In the genomic region with DNA sequence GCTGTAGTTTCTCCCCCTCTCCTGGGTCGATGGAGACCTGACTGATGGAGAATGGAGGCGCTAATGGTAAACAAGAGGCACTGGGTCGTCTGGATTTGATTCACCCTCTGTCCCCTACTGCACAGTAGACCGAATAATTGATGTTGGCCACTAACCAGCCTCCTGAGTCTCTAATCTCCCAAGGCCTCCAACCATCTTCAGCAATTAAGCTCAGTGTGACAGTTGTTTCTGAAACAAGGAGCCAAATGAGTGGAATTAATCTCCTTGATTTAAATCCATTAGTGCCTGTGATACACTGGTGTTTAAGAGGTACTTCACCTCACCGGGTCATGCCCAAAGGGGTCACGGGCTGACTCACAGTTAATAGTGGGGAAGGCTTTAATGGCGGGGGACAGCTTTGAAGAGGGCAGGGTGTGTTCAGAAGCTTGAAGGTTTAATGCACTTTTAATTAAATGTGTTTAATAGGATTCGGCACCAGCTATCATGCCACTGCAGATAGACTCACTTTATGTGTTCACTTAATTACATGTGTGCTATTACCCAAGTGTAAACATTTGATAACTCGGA, we compare ENCODE assay signal across 14 mouse cellular contexts.
DNase-seq lines count a peak whose midpoint lies in the region; ATAC-seq lines count a peak whose summit lies in the region.
"Had no signal": no experiment of that assay in that cellular context is flagged by ENCODE, and none has a peak within 500 bp of the region (broad histone marks: within the 10 kb centered on the region; RNA-seq: fewer than 3 reads in every experiment).

No protein-coding gene starts in this region.

- no peak overlapping the region for H3K27ac ChIP-seq in neural tube, embryonic 12.5 days
- H3K27ac ChIP-seq in midbrain, embryonic 15.5 days: no peak overlapping the region
- H3K27ac ChIP-seq: liver, embryonic 15.5 days; stomach, embryonic 15.5 days had no signal

- no peaks in the 10 kb centered on the region for H3K27me3 ChIP-seq in neural tube, embryonic 12.5 days (replicated peaks)
- H3K27me3 ChIP-seq in midbrain, embryonic 15.5 days (replicated peaks): no peaks in the 10 kb centered on the region
- H3K27me3 ChIP-seq: liver, embryonic 15.5 days; stomach, embryonic 15.5 days had no signal

- no peaks in the 10 kb centered on the region for H3K36me3 ChIP-seq in neural tube, embryonic 12.5 days
- H3K36me3 ChIP-seq in midbrain, embryonic 15.5 days (replicated peaks): no peaks in the 10 kb centered on the region
- H3K36me3 ChIP-seq: liver, embryonic 15.5 days; stomach, embryonic 15.5 days had no signal

- H3K4me1 ChIP-seq in neural tube, embryonic 12.5 days: no peaks in the 10 kb centered on the region
- H3K4me1 ChIP-seq in midbrain, embryonic 15.5 days: peaks cover 2% of the 10 kb centered on the region; the same call in 1 of the 2 replicates
- H3K4me1 ChIP-seq: liver, embryonic 15.5 days; stomach, embryonic 15.5 days had no signal

- 60% methylated on average over 9 of the region's 9 CpGs for WGBS in neural tube, embryonic 12.5 days
- WGBS in midbrain, embryonic 15.5 days: 41% methylated on average over 9 of the region's 9 CpGs

- H3K9me3 ChIP-seq in neural tube, embryonic 12.5 days: no peaks in the 10 kb centered on the region
- no peaks in the 10 kb centered on the region for H3K9me3 ChIP-seq in midbrain, embryonic 15.5 days
- H3K9me3 ChIP-seq: liver, embryonic 15.5 days; stomach, embryonic 15.5 days had no signal

- no peak overlapping the region for H3K9ac ChIP-seq in neural tube, embryonic 12.5 days
- H3K9ac ChIP-seq in midbrain, embryonic 15.5 days: no peak overlapping the region
- H3K9ac ChIP-seq: liver, embryonic 15.5 days; stomach, embryonic 15.5 days had no signal

- H3K4me3 ChIP-seq in neural tube, embryonic 12.5 days: no peak overlapping the region
- no peak overlapping the region for H3K4me3 ChIP-seq in midbrain, embryonic 15.5 days
- H3K4me3 ChIP-seq: liver, embryonic 15.5 days; stomach, embryonic 15.5 days had no signal

- peak; percentile 17 for DNase-seq in embryo, embryonic 11 days
- DNase-seq in embryo, embryonic 10 days (ENCODE audit: low spot score): no peak
- no peak for DNase-seq in neural tube, embryonic 10.5 days (ENCODE audit: extremely low spot score, low spot score)
- no peak for DNase-seq in adrenal gland, postnatal 4 days (ENCODE audit: low spot score in 2 of 2)
- no peak for DNase-seq in kidney, postnatal 14 days
- no peak for DNase-seq in right cerebral cortex, postnatal 10 days (ENCODE audit: low spot score in 2 of 2)
- DNase-seq: cerebellum, adult 8-10 months; gastrocnemius, postnatal 14 days; lung, postnatal 36 days had no signal

- H3K4me2 ChIP-seq in neural tube, embryonic 12.5 days (replicated peaks): no peak overlapping the region
- no peak overlapping the region for H3K4me2 ChIP-seq in midbrain, embryonic 15.5 days
- H3K4me2 ChIP-seq: heart, embryonic 11.5 days; liver, embryonic 15.5 days; stomach, embryonic 15.5 days had no signal

- peak; percentile 53 for ATAC-seq in neural tube, embryonic 12.5 days (ENCODE audit: low FRiP score, low read depth)
- ATAC-seq in midbrain, embryonic 15.5 days (replicated peaks): 0 out of 2 replicates have a peak, but pooled peaks have one; percentile 33
